Mouse (Mus musculus): ENCODE measurements around the gene Phf21a. TPM values are rescaled to one million over a fixed set of nuclear protein-coding genes. Genes with fewer than 3 reads are reported as not detected.
A peak's percentile ranks its signal among the peaks of the same experiment; 100 is the strongest.

The Phf21a gene
- polyA plus RNA-seq (2012; rRNA removed) (3.0 and 4.7 TPM in 2 replicates), polyA plus RNA-seq (2014; fragmentation: Nextera tagmentation; extraction: Ambion mirVana) (1.6 and 1.8 TPM in 2 replicates)

- no peak for DNase-seq (ENCODE audit: low read depth in 3 of 3, low spot score in 3 of 3)
- Histone ChIP-seq H3K4me1 (replicated peaks; ENCODE audit: control insufficient read depth in 2 of 2, insufficient read depth in 2 of 2, low read length in 1 of 2) (no peaks in the 10 kb centered on the region), H3K27ac (no peak within 1 kb of the TSS), H3K4me2 (ENCODE audit: low read depth) (no peak within 1 kb of the TSS), H3K27me3 (ENCODE audit: control insufficient read depth, insufficient read depth, low read length) (no peaks in the 10 kb centered on the region; the same call in 1 of the 2 replicates), H3K9ac (replicated peaks) (no peak within 1 kb of the TSS), H3K36me3 (replicated peaks; ENCODE audit: control insufficient read depth, insufficient read depth, low read depth) (no peaks in the 10 kb centered on the region), H3K9me3 (ENCODE audit: control insufficient read depth, low read length) (no peaks in the 10 kb centered on the region), H3K4me3 (ENCODE audit: insufficient read depth in 1 of 2, low read depth in 2 of 2, low read length in 2 of 2) (no peak within 1 kb of the TSS)
- no peak for TF ChIP-seq CTCF (IDR thresholded peaks at IDR 0.05; ENCODE audit: low read depth)
- TF ChIP-seq EP300 (IDR thresholded peaks at IDR 0.05; ENCODE audit: low read depth) = no peak
- no peak for ATAC-seq (ENCODE audit: insufficient read depth)
- WGBS (ENCODE audit: insufficient replicate concordance) = 59% methylated on average over 2 of the region's 2 CpGs
These were observed at the start of gene Phf21a for GRCm38 (mm10) chr2:92092817-92093216. Gene Phf21a, plus strand, starts transcription at chr2:92093117.

DNA sequence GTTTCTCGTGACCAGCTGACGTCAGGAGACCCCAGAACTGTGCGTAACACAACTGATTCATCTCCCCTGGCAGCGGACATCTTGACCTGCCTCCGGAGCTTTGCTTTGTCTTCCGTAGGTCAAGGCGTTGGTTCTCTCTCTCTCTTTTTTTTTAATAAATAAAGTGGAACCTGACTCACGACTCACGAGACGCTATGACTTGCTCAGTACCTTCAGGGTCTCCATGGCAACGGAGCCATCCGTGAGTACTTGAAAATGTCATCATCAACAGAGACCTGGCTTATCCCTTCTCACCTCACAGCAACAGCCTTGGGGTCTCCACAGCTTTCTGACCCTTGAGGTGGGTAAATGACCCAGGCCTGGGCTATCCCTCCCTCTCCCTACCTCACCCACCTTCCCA is 49.6 kb upstream of the Phf21a start:
- Histone ChIP-seq H3K9me3 (ENCODE audit: control insufficient read depth, low read length) (no peaks in the 10 kb centered on the region), H3K36me3 (replicated peaks; ENCODE audit: control insufficient read depth, insufficient read depth, low read depth) (no peaks in the 10 kb centered on the region), H3K4me3 (ENCODE audit: insufficient read depth in 1 of 2, low read depth in 2 of 2, low read length in 2 of 2) (no peak overlapping the region), H3K9ac (replicated peaks) (no peak overlapping the region), H3K4me1 (replicated peaks; ENCODE audit: control insufficient read depth in 2 of 2, insufficient read depth in 2 of 2, low read length in 1 of 2) (no peaks in the 10 kb centered on the region), H3K27me3 (ENCODE audit: control insufficient read depth, insufficient read depth, low read length) (no peaks in the 10 kb centered on the region), H3K27ac (no peak overlapping the region), H3K4me2 (ENCODE audit: low read depth) (no peak overlapping the region)
- no peak for DNase-seq (ENCODE audit: low read depth in 3 of 3, low spot score in 3 of 3)
- no peak for ATAC-seq (ENCODE audit: insufficient read depth)
- no peak for TF ChIP-seq EP300 (IDR thresholded peaks at IDR 0.05; ENCODE audit: low read depth)
- no peak for TF ChIP-seq CTCF (IDR thresholded peaks at IDR 0.05; ENCODE audit: low read depth)
- 70% methylated on average over 12 of the region's 12 CpGs for WGBS (ENCODE audit: insufficient replicate concordance)

- Histone ChIP-seq H3K4me2 (ENCODE audit: low read depth) (no peak overlapping the region), H3K36me3 (replicated peaks; ENCODE audit: control insufficient read depth, insufficient read depth, low read depth) (no peaks in the 10 kb centered on the region), H3K27me3 (ENCODE audit: control insufficient read depth, insufficient read depth, low read length) (no peaks in the 10 kb centered on the region; the same call in 1 of the 2 replicates), H3K27ac (no peak overlapping the region), H3K4me3 (ENCODE audit: insufficient read depth in 1 of 2, low read depth in 2 of 2, low read length in 2 of 2) (no peak overlapping the region), H3K9ac (replicated peaks) (no peak overlapping the region), H3K4me1 (replicated peaks; ENCODE audit: control insufficient read depth in 2 of 2, insufficient read depth in 2 of 2, low read length in 1 of 2) (no peaks in the 10 kb centered on the region), H3K9me3 (ENCODE audit: control insufficient read depth, low read length) (no peaks in the 10 kb centered on the region)
- WGBS (ENCODE audit: insufficient replicate concordance) = 26% methylated on average over 4 of the region's 4 CpGs
- ATAC-seq (ENCODE audit: insufficient read depth) (peak; percentile 47; the same call in 1 of the 2 replicates), DNase-seq (ENCODE audit: low read depth in 3 of 3, low spot score in 3 of 3) (no peak)
- TF ChIP-seq EP300 (IDR thresholded peaks at IDR 0.05; ENCODE audit: low read depth) = no peak
These were observed 45.3 kb upstream of the Phf21a start for GRCm38 (mm10) chr2:92047601-92048000.

- H3K27me3 ChIP-seq (ENCODE audit: control insufficient read depth, insufficient read depth, low read length) = no peaks in the 10 kb centered on the region; the same call in 1 of the 2 replicates
- ATAC-seq (ENCODE audit: insufficient read depth) = no peak
- 56% methylated on average over 9 of the region's 9 CpGs for WGBS (ENCODE audit: insufficient replicate concordance)
- H3K4me3 ChIP-seq (ENCODE audit: insufficient read depth in 1 of 2, low read depth in 2 of 2, low read length in 2 of 2) = no peak overlapping the region
- no peak for TF ChIP-seq EP300 (IDR thresholded peaks at IDR 0.05; ENCODE audit: low read depth)
- no peak for TF ChIP-seq CTCF (IDR thresholded peaks at IDR 0.05; ENCODE audit: low read depth)
- H3K4me2 ChIP-seq (ENCODE audit: low read depth) = no peak overlapping the region
- H3K4me1 ChIP-seq (replicated peaks; ENCODE audit: control insufficient read depth in 2 of 2, insufficient read depth in 2 of 2, low read length in 1 of 2) = no peaks in the 10 kb centered on the region
- no peak overlapping the region for H3K27ac ChIP-seq
- no peaks in the 10 kb centered on the region for H3K9me3 ChIP-seq (ENCODE audit: control insufficient read depth, low read length)
- H3K9ac ChIP-seq (replicated peaks) = no peak overlapping the region
- DNase-seq (ENCODE audit: low read depth in 3 of 3, low spot score in 3 of 3) = no peak
- H3K36me3 ChIP-seq (replicated peaks; ENCODE audit: control insufficient read depth, insufficient read depth, low read depth) = no peaks in the 10 kb centered on the region
These were observed 44.8 kb upstream of the Phf21a start for GRCm38 (mm10) chr2:92048034-92048690.

DNA sequence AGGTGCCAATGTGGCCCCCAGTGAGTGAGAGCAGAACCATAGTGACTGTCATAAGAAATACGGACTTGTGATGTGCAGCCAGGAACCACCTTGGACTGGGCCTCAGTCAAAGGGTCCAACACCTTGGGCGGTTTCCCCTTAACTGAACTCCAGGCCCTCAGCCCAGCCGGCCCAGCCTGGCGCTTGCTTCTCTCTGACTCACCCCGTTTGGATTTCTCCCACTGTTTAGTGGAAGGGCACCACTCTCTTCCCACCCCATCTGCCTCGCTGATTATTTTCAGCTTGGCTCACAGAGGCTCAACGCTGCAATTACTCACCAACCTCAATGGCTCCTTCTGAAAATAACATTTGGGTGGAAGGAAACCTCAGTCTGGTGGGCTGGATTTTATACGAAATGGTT is 40.7 kb upstream of the Phf21a start:
- H3K4me3 ChIP-seq (ENCODE audit: insufficient read depth in 1 of 2, low read depth in 2 of 2, low read length in 2 of 2) = no peak overlapping the region
- H3K36me3 ChIP-seq (replicated peaks; ENCODE audit: control insufficient read depth, insufficient read depth, low read depth) = no peaks in the 10 kb centered on the region
- 64% methylated on average over 8 of the region's 8 CpGs for WGBS (ENCODE audit: insufficient replicate concordance)
- H3K9me3 ChIP-seq (ENCODE audit: control insufficient read depth, low read length) = no peaks in the 10 kb centered on the region
- H3K27ac ChIP-seq = no peak overlapping the region
- TF ChIP-seq EP300 (IDR thresholded peaks at IDR 0.05; ENCODE audit: low read depth) (no peak), CTCF (IDR thresholded peaks at IDR 0.05; ENCODE audit: low read depth) (no peak)
- H3K27me3 ChIP-seq (ENCODE audit: control insufficient read depth, insufficient read depth, low read length) = peaks cover 6% of the 10 kb centered on the region
- no peak overlapping the region for H3K9ac ChIP-seq (replicated peaks)
- no peak for DNase-seq (ENCODE audit: low read depth in 3 of 3, low spot score in 3 of 3)
- ATAC-seq (ENCODE audit: insufficient read depth) = no peak
- peaks cover 4 to 9% of the 10 kb centered on the region in 2 experiments for H3K4me1 ChIP-seq (replicated peaks; ENCODE audit: control insufficient read depth in 2 of 2, insufficient read depth in 2 of 2, low read length in 1 of 2)
- no peak overlapping the region for H3K4me2 ChIP-seq (ENCODE audit: low read depth)
